Mouse (Mus musculus) CH12.LX (cell line): ENCODE data around the gene Schip1.

Source experiments
- CTCF ChIP-seq, 2 experiments: IDR thresholded peaks in 1 of 2; conservative IDR thresholded peaks in 1 of 2; 2 replicates each; pipeline ENCODE4 v1.5.1; 2011 to 2012; ENCODE audit warnings: low read depth in 2 of 2, low read length in 2 of 2, improper control_type of control experiment in 1 of 2, inconsistent platforms in 1 of 2, mild to moderate bottlenecking in 1 of 2, moderate library complexity in 1 of 2
- MAZ ChIP-seq: IDR thresholded peaks from 2 replicates; pipeline ENCODE4 v1.6.1; 2012; ENCODE audit warnings: low read depth, mild to moderate bottlenecking, inconsistent platforms, low read length, improper control_type of control experiment, moderate library complexity
- ZKSCAN1 ChIP-seq: IDR thresholded peaks from 2 replicates; pipeline ENCODE4 v1.6.1; 2012; ENCODE audit warnings: low read depth, inconsistent platforms, low read length, improper control_type of control experiment, borderline replicate concordance
- ZMIZ1 ChIP-seq: IDR thresholded peaks from 2 replicates; pipeline ENCODE4 v1.6.1; 2012; ENCODE audit warnings: low read depth, mild to moderate bottlenecking, inconsistent platforms, low read length, improper control_type of control experiment

- no peak for TF ChIP-seq ZMIZ1
- no peak for TF ChIP-seq CTCF (conservative IDR thresholded peaks at IDR 0.05 in 1 of 2, IDR thresholded peaks at IDR 0.05 in 1 of 2; ENCODE audit: low read depth in 2 of 2, low read length in 2 of 2)
- no peak for TF ChIP-seq MAZ
- no peak for TF ChIP-seq ZKSCAN1
Measured at GRCm38 (mm10) chr3:68647282-68647681, 582.7 kb downstream of the Schip1 start.
